In genomic region chr8:13753680-13754079, GRCm38 (mm10) we compare ENCODE assay signal across 8 mouse cellular contexts. TPM values are rescaled to one million over a fixed set of nuclear protein-coding genes. Genes with fewer than 3 reads are reported as not detected.
DNase-seq lines count a peak whose midpoint lies in the region; ATAC-seq and TF ChIP-seq lines count a peak whose summit lies in the region.
"Had no signal": no experiment of that assay in that cellular context is flagged by ENCODE, and none has a peak within 500 bp of the region (broad histone marks: within the 10 kb centered on the region; RNA-seq: fewer than 3 reads in every experiment).

No protein-coding gene starts in this region.

- H3K27ac ChIP-seq in bone marrow macrophage, adult 2 months (ENCODE audit: insufficient read depth, low read depth, low read length): no peak overlapping the region
- H3K27ac ChIP-seq: limb, embryonic 12.5 days had no signal

- ATAC-seq in CD4-positive, CD25-positive, alpha-beta regulatory T cell, adult 4 months: peak; percentile 46
- peak; percentile 62 for ATAC-seq in erythroid progenitor cell, adult 5-6 weeks (replicated peaks; ENCODE audit: low FRiP score, poor library complexity, severe bottlenecking)

- peak; percentile 63 for TF ChIP-seq CTCF in bone marrow macrophage, adult 2 months (IDR thresholded peaks at IDR 0.05; ENCODE audit: low read depth, low read length)
- peak; percentile 71 for TF ChIP-seq CTCF in lung, adult 2 months (IDR thresholded peaks at IDR 0.05; ENCODE audit: insufficient read depth, low read length)

- WGBS in lung, adult 2 months: 23% methylated on average over 2 of the region's 2 CpGs

- TF ChIP-seq POLR2A in bone marrow macrophage, adult 2 months (IDR thresholded peaks at IDR 0.05; ENCODE audit: borderline replicate concordance, low read depth, low read length): no peak
- TF ChIP-seq POLR2A in lung, adult 2 months (IDR thresholded peaks at IDR 0.05; ENCODE audit: borderline replicate concordance, extremely low read depth, low read depth, low read length): no peak

- H3K4me3 ChIP-seq in bone marrow macrophage, adult 2 months (ENCODE audit: insufficient read depth, low read length): no peak overlapping the region
- H3K4me3 ChIP-seq in lung, adult 2 months (replicated peaks; ENCODE audit: extremely low read depth, low read depth, low read length): no peak overlapping the region
- H3K4me3 ChIP-seq: limb, embryonic 12.5 days had no signal

- H3K4me1 ChIP-seq in bone marrow macrophage, adult 2 months (ENCODE audit: control insufficient read depth, insufficient read depth, low read length): peaks cover under 1% of the 10 kb centered on the region
- peaks cover 7% of the 10 kb centered on the region for H3K4me1 ChIP-seq in lung, adult 2 months (ENCODE audit: control insufficient read depth, insufficient read depth, low read length)

- DNase-seq in 416B (ENCODE audit: low read depth): peak; percentile 84
- peak; percentile 80 for DNase-seq in kidney, postnatal 14 days
- peak; percentile 70 for DNase-seq in lung, adult 2 months
- peak; percentile 59 for DNase-seq in skeletal muscle tissue, adult 2 months (ENCODE audit: low read depth, low spot score)

RNA-seq across cellular contexts. Expression of gene Cdc16, which starts 3.8 kb away (rescaled TPM):
- polyA plus RNA-seq in CD4-positive, CD25-positive, alpha-beta regulatory T cell, adult 4 months (2017; shearing (Covaris generic)): 10 to 100 TPM; 26.6 to 27.9 TPM
- polyA plus RNA-seq in bone marrow macrophage, adult 2 months (2012; ENCODE audit: insufficient read depth, insufficient read length, missing spikeins): 32.6 and 36.2 TPM in 2 replicates
- 28.9 and 55.5 TPM in 2 replicates for total RNA-seq in erythroid progenitor cell, adult 5-6 weeks (2015; ENCODE audit: low replicate concordance)
- 30.5 and 33.7 TPM in 2 replicates for total RNA-seq in erythroid progenitor cell, adult 5-6 weeks (2017; ENCODE audit: low replicate concordance)
- polyA plus RNA-seq in lung, adult 2 months (2012; rRNA removed): 31.2 TPM in 2 replicates

RNA-seq across cellular contexts. Expression of gene Upf3a, which starts 31.7 kb away (rescaled TPM):
- polyA plus RNA-seq in CD4-positive, CD25-positive, alpha-beta regulatory T cell, adult 4 months (2017; shearing (Covaris generic)): 10 to 100 TPM; 13.9 to 15.0 TPM
- polyA plus RNA-seq in bone marrow macrophage, adult 2 months (2012; ENCODE audit: insufficient read depth, insufficient read length, missing spikeins): 24.0 and 28.8 TPM in 2 replicates
- 11.2 and 17.2 TPM in 2 replicates for total RNA-seq in erythroid progenitor cell, adult 5-6 weeks (2015; ENCODE audit: low replicate concordance)
- total RNA-seq in erythroid progenitor cell, adult 5-6 weeks (2017; ENCODE audit: low replicate concordance): 10.8 and 18.6 TPM in 2 replicates
- 8.5 and 9.9 TPM in 2 replicates for polyA plus RNA-seq in lung, adult 2 months (2012; rRNA removed)

RNA-seq across cellular contexts. Expression of gene Cfap97d2, which starts 48.0 kb away (rescaled TPM):
- not detected for polyA plus RNA-seq in CD4-positive, CD25-positive, alpha-beta regulatory T cell, adult 4 months (2017; shearing (Covaris generic))
- 0.84 TPM in 1 of 2 replicates, not detected in the other for polyA plus RNA-seq in bone marrow macrophage, adult 2 months (2012; ENCODE audit: insufficient read depth, insufficient read length, missing spikeins)
- not detected in 2 replicates for total RNA-seq in erythroid progenitor cell, adult 5-6 weeks (2015; ENCODE audit: low replicate concordance)
- total RNA-seq in erythroid progenitor cell, adult 5-6 weeks (2017; ENCODE audit: low replicate concordance): not detected in 2 replicates
- 1.7 and 2.5 TPM in 2 replicates for polyA plus RNA-seq in lung, adult 2 months (2012; rRNA removed)
